Mouse (Mus musculus) A20 (cell line): ENCODE measurements around the gene Tnfrsf13b.
"Not testable (repeated sequence)": the region's sequence is repeated elsewhere in the genome, so short reads cannot be mapped to it uniquely, and the experiment has no call there.

ENCODE experiments used
- DNase-seq: peaks from one replicate; pipeline ENCODE4 v3.0.0-alpha.2; 2011; ENCODE audit warnings: low read depth, low spot score

The Tnfrsf13b gene

DNA sequence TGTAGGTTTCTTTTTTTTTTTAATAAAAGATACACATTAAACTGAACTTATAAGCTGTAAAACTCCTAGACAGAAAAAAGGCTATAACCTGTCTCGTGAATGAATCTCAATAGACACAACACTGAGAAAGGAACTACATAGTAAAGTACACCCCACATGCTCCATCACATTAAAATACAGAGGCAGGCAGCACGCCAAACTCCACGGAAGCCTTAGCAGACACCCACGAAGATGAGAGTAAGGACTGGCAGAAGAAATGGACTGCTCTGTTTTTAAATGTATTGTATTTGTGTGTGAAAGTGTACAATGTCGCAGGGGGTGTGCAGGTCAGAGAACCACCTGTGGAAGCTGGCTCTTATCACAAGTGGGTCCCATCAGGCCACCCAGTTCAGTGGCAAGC, 43.6 kb downstream of the Tnfrsf13b start:
- DNase-seq: no peak

DNA sequence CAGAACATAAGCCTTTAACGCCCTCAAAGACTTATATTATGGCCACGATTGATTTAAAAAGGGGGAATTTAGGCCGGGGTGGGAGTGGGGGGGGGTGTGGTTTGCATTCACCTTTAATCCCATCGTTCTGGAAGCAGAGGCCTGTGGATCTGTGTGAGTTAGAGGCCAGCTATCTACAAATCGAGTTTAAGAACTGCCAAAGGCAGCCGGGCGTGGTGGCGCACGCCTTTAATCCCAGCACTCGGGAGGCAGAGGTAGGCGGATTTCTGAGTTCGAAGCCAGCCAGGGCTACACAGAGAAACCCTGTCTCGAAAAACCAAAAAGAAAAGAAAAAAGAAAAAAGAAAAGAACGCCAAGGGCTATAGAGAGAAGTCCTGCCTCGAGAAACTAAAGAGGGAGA, 46.9 kb downstream of the Tnfrsf13b start:
- DNase-seq: not testable (repeated sequence)

DNA sequence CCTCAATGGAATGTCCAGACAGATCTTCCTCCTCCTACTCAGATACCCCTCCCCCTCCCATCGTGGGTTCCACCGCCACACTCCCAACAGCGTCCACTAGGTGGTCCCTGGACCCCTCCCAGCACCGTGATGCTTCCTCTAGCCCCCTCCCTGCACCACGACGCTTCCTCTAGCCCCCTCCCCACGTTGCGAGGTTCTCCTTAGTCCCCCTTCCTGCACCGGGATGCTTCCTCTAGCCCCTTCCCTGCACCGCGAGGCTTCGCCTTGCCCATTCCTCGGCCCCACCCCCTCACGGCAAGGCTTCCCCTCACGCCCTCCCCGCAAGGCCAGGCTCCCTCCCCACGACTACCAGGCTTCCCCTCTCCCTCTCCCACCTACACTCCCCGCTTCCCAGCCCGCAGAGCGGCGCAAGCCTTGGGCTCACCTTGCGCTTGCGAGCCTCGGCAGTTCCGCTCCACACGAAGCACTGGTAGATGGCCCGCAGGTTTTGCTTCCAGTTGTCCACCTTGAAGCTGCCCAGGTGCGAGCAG, 47.8 kb downstream of the Tnfrsf13b start:
- peak; percentile 78 for DNase-seq

DNA sequence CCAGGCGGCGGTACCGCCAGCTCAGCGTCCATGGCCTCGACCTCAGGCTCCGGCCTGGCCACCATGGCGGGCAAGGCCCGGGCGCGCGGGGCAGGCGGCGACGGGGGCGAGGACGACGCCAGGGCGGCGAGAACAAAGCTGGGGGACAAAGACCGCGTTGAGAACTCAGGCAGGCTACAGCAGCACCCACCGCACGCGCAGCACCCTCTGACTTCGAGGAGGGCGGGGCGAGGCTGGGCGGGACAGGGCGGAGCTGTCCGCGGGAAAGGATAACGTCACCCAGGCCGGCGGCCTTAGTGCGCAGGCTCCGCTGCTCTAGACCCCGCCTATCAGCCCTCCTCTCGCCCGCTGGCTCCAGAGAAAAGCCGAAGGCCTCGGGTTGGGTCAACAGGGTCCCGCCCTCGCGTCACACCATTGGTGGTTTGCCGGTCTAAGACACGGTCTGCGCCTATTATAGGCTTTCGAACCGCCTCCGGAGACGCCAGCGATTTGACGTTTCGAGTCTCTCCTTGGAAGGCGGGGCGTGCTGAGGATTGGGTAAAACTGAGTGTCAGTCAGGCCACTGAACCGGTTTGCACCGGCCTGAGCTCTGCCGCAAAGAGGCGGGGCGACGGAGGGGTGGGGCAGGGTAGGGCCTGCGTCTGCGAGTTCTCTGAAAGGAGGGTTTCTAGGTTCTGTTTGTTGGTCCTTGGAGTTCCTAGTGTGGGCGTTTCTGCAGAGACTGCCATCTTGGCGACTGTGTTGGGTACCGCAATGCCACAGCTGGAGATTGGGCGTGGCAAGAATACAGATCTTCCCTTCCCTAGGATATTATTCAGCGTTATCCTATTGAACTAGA, 48.5 kb downstream of the Tnfrsf13b start, which contains the start of gene Usp22:
Usp22 (minus strand) TSS at position 235 of the 838 bp plus-strand sequence.
- DNase-seq: peak; percentile 100

DNA sequence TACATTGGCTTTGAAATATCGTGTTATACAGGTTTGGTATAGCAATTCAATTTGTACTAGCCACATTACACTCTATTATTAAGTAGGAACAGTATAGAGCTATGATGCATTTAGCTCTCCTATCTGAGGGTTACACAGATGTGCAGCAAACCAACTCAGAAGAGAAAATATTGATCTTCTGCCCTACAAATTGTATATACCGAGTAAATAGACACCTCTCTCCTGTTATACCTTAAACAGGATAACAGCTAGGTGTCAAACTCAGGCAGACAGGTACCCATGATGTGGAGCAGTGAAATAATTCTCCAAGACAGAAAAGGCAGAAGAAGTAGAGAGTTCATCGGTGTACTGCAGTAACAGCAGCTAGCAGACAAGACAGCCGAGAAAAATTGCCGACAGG, 49.2 kb downstream of the Tnfrsf13b start:
- DNase-seq: no peak

DNA sequence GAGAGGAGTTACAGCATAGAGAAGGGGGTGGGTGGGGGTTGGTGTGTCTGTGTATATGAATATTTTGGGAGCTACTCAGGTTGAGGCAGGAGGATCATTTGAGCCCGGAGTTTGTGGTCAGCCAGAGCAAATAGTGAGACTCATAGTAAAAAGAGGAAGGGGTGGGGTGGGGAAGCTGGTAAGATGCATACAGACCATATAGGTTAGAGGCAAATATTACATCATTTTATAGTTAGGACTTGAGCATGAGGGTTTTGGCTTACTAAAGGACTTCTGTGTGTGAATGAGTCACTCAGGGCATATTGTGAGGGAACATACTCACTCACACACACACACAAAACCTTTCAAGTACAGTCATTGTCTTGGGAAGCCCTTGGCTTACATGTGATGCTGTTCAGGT, 49.8 kb downstream of the Tnfrsf13b start:
- DNase-seq: no peak

DNA sequence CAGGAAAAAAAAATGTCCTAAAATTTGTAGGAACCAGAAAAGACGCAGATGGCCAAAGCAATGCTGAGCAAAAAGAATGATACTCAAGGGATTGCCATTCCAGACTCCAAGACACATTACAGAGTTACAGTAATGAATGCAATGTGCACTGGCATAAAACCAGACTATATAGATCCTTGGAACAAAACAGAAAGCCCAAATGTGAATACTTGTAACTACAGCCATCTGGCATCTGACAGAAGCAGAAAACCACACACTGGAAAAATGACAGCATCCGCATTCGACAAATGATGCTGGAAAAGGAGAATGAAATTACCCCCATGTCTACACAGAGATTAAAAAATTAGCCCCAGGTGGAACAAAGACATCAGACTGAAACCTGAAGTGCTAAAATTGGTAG, 53.8 kb downstream of the Tnfrsf13b start:
- DNase-seq: no peak

DNA sequence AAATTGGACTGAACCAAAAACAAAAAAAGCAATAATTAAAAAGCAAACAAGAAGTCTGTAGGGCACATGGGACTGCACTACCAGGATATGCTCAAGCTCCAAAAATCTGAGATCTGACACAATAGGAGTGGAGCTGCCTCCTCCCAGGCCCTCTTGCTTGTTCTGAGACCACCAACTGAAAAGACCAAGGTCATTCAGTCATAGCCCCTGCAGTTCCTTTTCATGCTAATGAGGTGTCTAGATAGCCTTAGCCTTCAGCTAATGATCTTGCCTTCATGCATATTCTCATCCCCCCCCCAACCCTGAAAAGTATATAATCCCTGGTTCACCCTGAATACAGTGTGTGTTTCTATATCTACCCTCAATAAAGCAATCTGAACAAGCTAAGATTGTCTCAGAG, 55.1 kb downstream of the Tnfrsf13b start:
- DNase-seq: no peak

DNA sequence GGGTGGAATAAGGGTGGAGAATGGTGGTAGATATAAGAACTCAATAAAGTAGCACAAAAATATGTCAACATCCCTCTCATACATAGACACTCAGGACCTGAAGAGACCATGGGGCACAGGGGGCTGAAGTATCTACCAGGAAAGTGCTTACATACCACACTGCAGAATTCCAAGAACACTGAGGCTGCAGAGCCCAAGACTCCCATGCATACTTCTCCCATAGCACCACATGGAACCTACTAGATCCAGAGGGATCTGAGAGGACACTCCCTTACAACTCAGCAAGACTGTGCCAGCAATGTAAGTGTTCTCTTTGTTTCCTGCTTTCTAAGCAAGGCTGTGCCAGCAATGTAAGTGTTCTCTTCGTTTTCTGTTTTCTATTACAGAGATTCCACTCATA, 57.3 kb downstream of the Tnfrsf13b start:
- DNase-seq: no peak

DNA sequence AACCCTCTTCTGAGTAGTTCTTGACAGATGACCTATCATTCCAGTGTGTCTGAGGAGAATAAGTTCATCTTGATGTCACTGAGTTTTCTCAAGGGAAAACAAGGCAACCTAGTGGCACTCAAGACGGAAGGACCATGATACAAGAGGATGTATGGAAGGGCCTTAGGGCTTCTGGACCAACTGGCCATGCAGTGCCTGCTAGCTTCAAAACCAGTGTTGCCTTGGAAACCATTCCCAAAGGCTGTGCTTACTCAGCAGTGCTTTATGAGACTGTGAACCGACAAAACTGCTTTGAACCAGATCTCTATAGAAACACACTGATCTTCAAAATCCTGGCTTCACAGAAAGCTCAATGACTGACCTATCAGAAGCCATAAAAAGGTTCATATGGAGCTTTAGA, 64.2 kb downstream of the Tnfrsf13b start:
- DNase-seq: no peak

DNA sequence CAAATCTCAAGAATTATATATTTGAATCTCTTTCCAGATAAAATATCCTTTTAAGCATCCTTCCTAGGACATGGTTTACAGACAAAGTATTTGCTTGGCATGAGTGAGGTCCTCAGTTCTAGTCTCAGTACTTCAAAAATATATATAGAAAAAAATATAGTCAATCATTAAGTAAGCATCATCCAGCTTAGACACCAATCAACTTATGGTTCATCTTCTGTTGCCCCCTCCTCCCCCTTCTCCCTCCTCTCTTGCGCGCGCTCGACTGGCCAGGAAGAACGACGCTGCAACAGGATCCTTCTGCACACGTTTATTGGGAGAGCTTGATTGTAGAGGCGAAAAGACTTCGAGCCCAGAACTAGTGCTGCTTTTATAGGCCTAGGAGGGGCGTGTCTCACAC, 65.6 kb downstream of the Tnfrsf13b start:
- not testable (repeated sequence) for DNase-seq

DNA sequence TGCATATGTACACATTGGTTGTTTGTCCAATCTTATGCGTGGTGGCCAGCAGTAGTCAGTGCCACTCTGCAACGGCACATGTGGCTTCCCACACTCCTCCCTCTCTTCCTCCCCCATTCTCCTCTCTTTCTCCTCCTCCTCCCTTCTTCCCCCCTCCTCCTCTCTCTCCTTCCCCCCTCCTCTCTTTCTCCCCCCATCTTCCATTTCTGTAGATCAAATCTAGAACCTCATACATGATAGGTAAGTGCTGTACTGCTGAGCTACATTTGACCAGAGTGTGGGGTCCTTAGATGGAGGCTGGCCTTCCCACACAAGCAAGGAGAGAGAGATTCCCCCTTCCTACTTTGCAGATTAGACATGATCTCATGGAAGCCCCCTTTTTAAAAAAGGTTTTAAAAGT, 66.2 kb downstream of the Tnfrsf13b start:
- DNase-seq: no peak

DNA sequence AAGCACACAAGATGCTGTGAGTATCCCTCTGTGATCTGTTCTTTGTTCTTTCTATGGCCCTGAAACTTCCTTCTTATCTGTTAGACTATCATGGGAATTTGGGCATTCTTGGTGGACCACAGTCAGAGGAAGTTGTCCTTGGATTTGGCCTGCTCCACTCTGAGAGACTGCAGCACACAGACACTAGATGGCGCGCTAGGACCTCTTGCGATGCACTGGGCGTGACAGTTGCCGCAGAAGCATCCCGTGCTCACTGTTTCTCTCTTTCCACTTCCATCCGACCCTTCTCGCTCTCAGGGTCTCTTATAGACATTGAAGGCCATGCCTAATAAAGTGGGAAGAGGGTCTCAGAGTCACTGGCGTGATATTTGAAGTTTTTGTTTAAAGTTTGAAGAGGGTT, 66.8 kb downstream of the Tnfrsf13b start:
- DNase-seq: peak; percentile 74

DNA sequence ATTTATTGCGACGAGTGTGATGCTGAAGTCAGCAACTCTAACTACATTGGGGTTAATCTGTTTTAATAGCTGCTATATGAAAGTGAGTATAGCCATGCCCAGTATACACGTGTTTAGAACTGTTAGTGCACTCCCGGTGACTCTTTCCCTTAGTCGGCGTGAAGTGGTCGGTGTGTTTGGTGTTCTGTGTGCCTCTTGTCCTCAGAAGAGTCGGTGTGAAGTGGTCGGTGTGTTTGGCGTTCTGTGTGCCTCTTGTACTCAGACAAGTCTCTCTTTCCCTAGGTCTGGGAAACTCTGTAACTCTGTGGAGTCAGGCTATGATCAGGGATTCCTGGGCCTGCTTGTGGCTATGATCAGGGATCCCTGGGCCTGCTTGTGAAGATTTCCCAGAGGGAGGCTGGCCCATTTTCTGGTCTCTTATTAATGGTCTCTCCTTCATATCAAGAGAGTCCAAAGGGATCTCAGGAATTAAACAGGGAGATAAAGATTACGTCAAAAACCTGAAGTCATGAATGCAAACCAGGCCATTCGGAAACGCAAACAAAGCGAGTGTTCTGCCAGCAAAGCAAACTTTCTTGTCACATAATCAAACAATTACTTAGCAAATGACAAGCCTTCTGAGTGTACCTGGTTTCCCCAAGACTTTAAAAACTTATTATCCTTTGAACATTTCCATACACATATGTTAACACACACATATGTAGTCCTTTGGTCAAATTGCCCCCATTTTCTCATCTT, 70.2 kb downstream of the Tnfrsf13b start:
- DNase-seq: no peak

DNA sequence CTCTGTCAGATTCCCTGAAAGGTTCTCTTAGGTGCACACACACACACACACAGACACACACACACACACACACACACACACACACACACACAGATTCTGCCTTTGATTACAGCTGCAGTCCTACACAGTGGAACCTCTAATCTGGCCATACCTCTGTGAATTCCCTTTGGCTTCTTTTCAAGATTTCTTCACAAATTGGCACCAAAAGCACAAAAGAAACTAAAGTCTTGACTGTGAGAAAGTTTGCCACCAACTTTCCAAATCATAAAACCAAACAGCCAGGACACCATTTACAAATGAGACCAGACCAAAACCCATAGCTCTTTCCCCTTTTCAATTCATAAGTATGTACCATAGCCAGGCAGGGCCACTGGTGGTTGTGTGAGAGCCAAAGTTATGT, 71.4 kb downstream of the Tnfrsf13b start:
- DNase-seq: no peak
